In the genomic region with DNA sequence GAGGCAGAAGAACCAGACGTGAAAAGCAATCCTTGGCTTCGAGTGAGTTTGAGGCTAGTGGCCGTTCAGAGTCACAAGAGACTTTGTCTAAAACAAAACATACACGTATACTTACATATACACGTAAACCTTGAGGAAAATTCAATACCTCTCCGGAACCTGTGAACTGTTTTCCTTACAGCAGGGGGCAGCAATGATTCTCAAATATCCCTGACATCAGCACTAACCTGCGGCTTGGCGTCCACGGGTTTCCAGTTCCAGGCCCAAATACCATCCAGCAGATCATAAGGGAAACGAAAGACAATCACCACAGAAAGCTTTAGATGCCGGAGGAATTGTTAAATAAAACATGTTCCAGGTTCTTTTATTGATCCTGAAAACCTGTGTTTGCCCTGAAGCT, we compare ENCODE assay signal across 9 mouse cellular contexts. TPM values are rescaled to one million over a fixed set of nuclear protein-coding genes. Genes with fewer than 3 reads are reported as not detected.
DNase-seq lines count a peak whose midpoint lies in the region; ATAC-seq and TF ChIP-seq lines count a peak whose summit lies in the region.
"Had no signal": no experiment of that assay in that cellular context is flagged by ENCODE, and none has a peak within 500 bp of the region (broad histone marks: within the 10 kb centered on the region; RNA-seq: fewer than 3 reads in every experiment).

No protein-coding gene starts in this region.

- no peaks in the 10 kb centered on the region for H3K36me3 ChIP-seq in limb, embryonic 10.5 days
- H3K36me3 ChIP-seq in myocyte (ENCODE audit: control insufficient read depth, insufficient read depth), result no peaks in the 10 kb centered on the region
- H3K36me3 ChIP-seq in stomach, embryonic 14.5 days (ENCODE audit: control insufficient read depth, insufficient read depth, low read length), result no peaks in the 10 kb centered on the region
- H3K36me3 ChIP-seq: embryonic facial prominence, embryonic 15.5 days had no signal

- DNase-seq in urinary bladder, postnatal 14 days (ENCODE audit: low spot score), result peak; percentile 87
- DNase-seq in urinary bladder, postnatal 10 days (ENCODE audit: low spot score), result no peak
- DNase-seq in cerebellum, adult 9-10 months, result peak; percentile 91
- DNase-seq in frontal cortex, postnatal 36 days (ENCODE audit: low spot score in 2 of 2), result peak; percentile 72 to 89
- peak; percentile 84 to 90 for DNase-seq in kidney, adult 8-10 months
- peak; percentile 72 for DNase-seq in limb, embryonic 10.5 days (ENCODE audit: low spot score)

- TF ChIP-seq POLR2A in myocyte (IDR thresholded peaks at IDR 0.05; ENCODE audit: insufficient read length, low read depth), result no peak

- peak overlapping the region; percentile 96 for H3K4me2 ChIP-seq in myocyte (ENCODE audit: low read depth)
- H3K4me2 ChIP-seq in stomach, embryonic 14.5 days (replicated peaks; ENCODE audit: low read depth, low read length), result no peak overlapping the region
- H3K4me2 ChIP-seq: embryonic facial prominence, embryonic 15.5 days had no signal

- ATAC-seq in stomach, embryonic 14.5 days (ENCODE audit: insufficient number of reproducible peaks, insufficient read depth, low FRiP score, low read depth), result no peak

- no peaks in the 10 kb centered on the region for H3K9me3 ChIP-seq in limb, embryonic 10.5 days (replicated peaks)
- H3K9me3 ChIP-seq in stomach, embryonic 14.5 days (ENCODE audit: control insufficient read depth, low read depth, low read length), result no peaks in the 10 kb centered on the region
- H3K9me3 ChIP-seq: embryonic facial prominence, embryonic 15.5 days had no signal

- no peaks in the 10 kb centered on the region for H3K79me2 ChIP-seq in myocyte (ENCODE audit: control insufficient read depth, insufficient read depth)

- H3K27ac ChIP-seq in limb, embryonic 10.5 days, result no peak overlapping the region
- H3K27ac ChIP-seq in stomach, embryonic 14.5 days (ENCODE audit: low read length), result peak overlapping the region; percentile 57; the same call in 1 of the 2 replicates

- no peak overlapping the region for H3K9ac ChIP-seq in stomach, embryonic 14.5 days (replicated peaks; ENCODE audit: low read depth, low read length)
- H3K9ac ChIP-seq: embryonic facial prominence, embryonic 15.5 days had no signal

- no peaks in the 10 kb centered on the region for H3K27me3 ChIP-seq in limb, embryonic 10.5 days (ENCODE audit: low read depth, poor library complexity, severe bottlenecking)
- H3K27me3 ChIP-seq in myocyte (ENCODE audit: control insufficient read depth, insufficient read depth, insufficient read length), result no peaks in the 10 kb centered on the region
- H3K27me3 ChIP-seq in stomach, embryonic 14.5 days (ENCODE audit: control insufficient read depth, insufficient read depth, low read length), result no peaks in the 10 kb centered on the region
- H3K27me3 ChIP-seq: embryonic facial prominence, embryonic 15.5 days had no signal

- no peak overlapping the region for H3K4me3 ChIP-seq in limb, embryonic 10.5 days
- no peak overlapping the region for H3K4me3 ChIP-seq in myocyte
- H3K4me3 ChIP-seq in stomach, embryonic 14.5 days (ENCODE audit: low read depth, low read length), result no peak overlapping the region
- H3K4me3 ChIP-seq: embryonic facial prominence, embryonic 15.5 days had no signal

- no peak overlapping the region for H3ac ChIP-seq in myocyte (ENCODE audit: control insufficient read depth, insufficient read length)

- 29% methylated on average over 11 of the region's 11 CpGs for WGBS in limb, embryonic 10.5 days
- 13% methylated on average over 11 of the region's 11 CpGs for WGBS in stomach, embryonic 14.5 days

- peaks cover 32% of the 10 kb centered on the region for H3K4me1 ChIP-seq in limb, embryonic 10.5 days
- H3K4me1 ChIP-seq in stomach, embryonic 14.5 days (ENCODE audit: control insufficient read depth, insufficient read depth, low read length), result 0 out of 2 replicates have a peak, but pooled peaks cover 8% of the 10 kb centered on the region

TF ChIP-seq in myocyte, 11 proteins besides CTCF, POLR2A, EP300 and RAD21:
- no peak for TF ChIP-seq SRF (IDR thresholded peaks at IDR 0.05; ENCODE audit: control insufficient read depth, insufficient read length, low read depth)
- no peak for TF ChIP-seq CEBPB (IDR thresholded peaks at IDR 0.05; ENCODE audit: insufficient read depth, poor library complexity, severe bottlenecking)
- no peak for TF ChIP-seq POLR2AphosphoS2 (IDR thresholded peaks at IDR 0.05; ENCODE audit: insufficient read length, low read depth)
- no peak for TF ChIP-seq TCF12 (IDR thresholded peaks at IDR 0.05; ENCODE audit: insufficient read depth, poor library complexity, severe bottlenecking)
- TF ChIP-seq USF1 (IDR thresholded peaks at IDR 0.05; ENCODE audit: low read depth), result no peak
- no peak for TF ChIP-seq TCF3 (IDR thresholded peaks at IDR 0.05; ENCODE audit: insufficient read length, low read depth)
- TF ChIP-seq REST (IDR thresholded peaks at IDR 0.05; ENCODE audit: insufficient read depth, insufficient read length), result no peak
- no peak for TF ChIP-seq MYOD1 (IDR thresholded peaks at IDR 0.05; ENCODE audit: control insufficient read depth in 1 of 3, insufficient read length in 2 of 3, low read depth in 2 of 3)
- no peak for TF ChIP-seq E2F4 (IDR thresholded peaks at IDR 0.05; ENCODE audit: insufficient read depth)
- TF ChIP-seq MAX (IDR thresholded peaks at IDR 0.05; ENCODE audit: low read depth), result no peak
- no peak for TF ChIP-seq MYOG (IDR thresholded peaks at IDR 0.05; ENCODE audit: control insufficient read depth in 1 of 3, insufficient read depth in 1 of 3, insufficient read length in 2 of 3, low read depth in 2 of 3)

RNA-seq across cellular contexts. Expression of a gene that starts 19.7 kb away (rescaled TPM):
- polyA plus RNA-seq in limb, embryonic 10.5 days (2016; fragmentation: Nextera tagmentation; extraction: Ambion mirVana), result 16.4 and 18.1 TPM in 2 replicates
- 14.7 TPM for polyA plus RNA-seq in myocyte (2012; fragmentation: generic; extraction: Trizol)
- polyA plus RNA-seq in stomach, embryonic 14.5 days (2014; fragmentation: Nextera tagmentation; extraction: Ambion mirVana), result 15.8 and 17.6 TPM in 2 replicates

RNA-seq across cellular contexts. Expression of a gene that starts 34.4 kb away (rescaled TPM):
- 126 and 128 TPM in 2 replicates for polyA plus RNA-seq in limb, embryonic 10.5 days (2016; fragmentation: Nextera tagmentation; extraction: Ambion mirVana)
- 48.3 TPM for polyA plus RNA-seq in myocyte (2012; fragmentation: generic; extraction: Trizol)
- 89.6 and 105 TPM in 2 replicates for polyA plus RNA-seq in stomach, embryonic 14.5 days (2014; fragmentation: Nextera tagmentation; extraction: Ambion mirVana)

RNA-seq across cellular contexts. Expression of a gene that starts 50.6 kb away (rescaled TPM):
- polyA plus RNA-seq in limb, embryonic 10.5 days (2016; fragmentation: Nextera tagmentation; extraction: Ambion mirVana), result 0.34 TPM in 1 of 2 replicates, not detected in the other
- not detected for polyA plus RNA-seq in myocyte (2012; fragmentation: generic; extraction: Trizol)
- 12.6 and 22.5 TPM in 2 replicates for polyA plus RNA-seq in stomach, embryonic 14.5 days (2014; fragmentation: Nextera tagmentation; extraction: Ambion mirVana)
- polyA plus RNA-seq: embryonic facial prominence, embryonic 15.5 days had no signal

RNA-seq across cellular contexts. Expression of a gene that starts 59.3 kb away (rescaled TPM):
- polyA plus RNA-seq in limb, embryonic 10.5 days (2016; fragmentation: Nextera tagmentation; extraction: Ambion mirVana), result 122 and 143 TPM in 2 replicates
- 81.4 TPM for polyA plus RNA-seq in myocyte (2012; fragmentation: generic; extraction: Trizol)
- polyA plus RNA-seq in stomach, embryonic 14.5 days (2014; fragmentation: Nextera tagmentation; extraction: Ambion mirVana), result 83.9 and 93.6 TPM in 2 replicates

RNA-seq across cellular contexts. Expression of a gene that starts 59.5 kb away (rescaled TPM):
- 41.8 and 46.1 TPM in 2 replicates for polyA plus RNA-seq in limb, embryonic 10.5 days (2016; fragmentation: Nextera tagmentation; extraction: Ambion mirVana)
- 28.3 TPM for polyA plus RNA-seq in myocyte (2012; fragmentation: generic; extraction: Trizol)
- 31.9 and 36.5 TPM in 2 replicates for polyA plus RNA-seq in stomach, embryonic 14.5 days (2014; fragmentation: Nextera tagmentation; extraction: Ambion mirVana)

Comparison
In these comparisons a context has a peak if more than half of its experiments do, and no peak if none do; other contexts are left out.
1. RNA of a gene that starts 50.6 kb away (polyA plus RNA-seq): 12.6 to 22.5 TPM in stomach, embryonic 14.5 days; 0.34 TPM in limb, embryonic 10.5 days and not detected in myocyte (single experiment); every median in the first group is over 10 times any median in the second.